Mouse (Mus musculus): ENCODE measurements around the gene Sppl2b. TPM values are rescaled to one million over a fixed set of nuclear protein-coding genes. Genes with fewer than 3 reads are reported as not detected.

The Sppl2b gene
- total and polyA plus RNA-seq, 3 experiments, result 52.0 to 65.9 TPM; not detected in 1

DNA sequence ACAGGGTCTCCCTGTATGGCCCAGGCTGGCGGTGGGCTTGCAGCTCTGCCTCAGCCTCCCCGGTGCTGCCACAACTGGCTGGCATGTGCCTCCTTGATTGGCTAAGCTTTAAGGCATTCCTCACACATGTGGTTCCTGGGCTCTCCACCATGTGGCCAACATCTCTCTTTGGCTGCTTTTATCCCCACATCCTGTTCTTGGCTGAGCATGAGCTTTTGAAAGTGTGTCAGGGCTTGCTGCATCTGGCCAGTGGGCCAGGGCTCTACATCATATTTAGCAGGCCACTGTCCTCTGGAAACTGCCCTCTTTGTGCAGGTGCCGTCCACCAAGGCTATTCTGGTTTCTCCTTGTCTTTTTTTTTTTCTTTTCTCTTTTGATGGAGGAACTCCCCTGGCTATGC is 1.2 kb downstream of the Sppl2b start:
- Histone ChIP-seq H3K79me2 (ENCODE audit: control insufficient read depth, insufficient read depth, low read length, poor library complexity) (peaks cover 64% of the 10 kb centered on the region), H3K36me3 (ENCODE audit: control insufficient read depth in 1 of 2, insufficient read depth in 2 of 2, low read length in 2 of 2) (peaks cover 2 to 31% of the 10 kb centered on the region in 2 experiments; a peak in 2 of 4 replicates), H3K27ac (ENCODE audit: control insufficient read depth, low read depth, low read length) (peak overlapping the region; percentile 37), H3K9me3 (replicated peaks; ENCODE audit: insufficient read depth, low read length) (no peaks in the 10 kb centered on the region), H3K27me3 (ENCODE audit: control insufficient read depth in 1 of 2, insufficient read depth in 2 of 2, low read length in 2 of 2) (no peaks in the 10 kb centered on the region), H3K4me1 (ENCODE audit: control insufficient read depth in 1 of 2, insufficient read depth in 2 of 2, low read length in 2 of 2) (peaks cover 19 to 43% of the 10 kb centered on the region in 2 experiments), H3K4me3 (ENCODE audit: control insufficient read depth in 1 of 2, insufficient read depth in 1 of 2, low read depth in 2 of 2, low read length in 2 of 2) (peak overlapping the region; percentile 90 to 98), H3K9ac (ENCODE audit: control insufficient read depth, low read depth, low read length, poor library complexity, severe bottlenecking) (peak overlapping the region; percentile 83)
- TF ChIP-seq CTCF (IDR thresholded peaks at IDR 0.05 in 2 of 3, conservative IDR thresholded peaks at IDR 0.05 in 1 of 3; ENCODE audit: control insufficient read depth in 1 of 3, insufficient read depth in 1 of 3, low read depth in 2 of 3, low read length in 3 of 3, poor library complexity in 1 of 3, severe bottlenecking in 1 of 3) (peak in 1 of 3 experiments; percentile 17; a peak in 1 of 6 replicates), UBTF (IDR thresholded peaks at IDR 0.05; ENCODE audit: borderline replicate concordance, insufficient read depth, low read depth, low read length) (0 out of 2 replicates have a peak, but pooled peaks have one; percentile 45), RAD21 (IDR thresholded peaks at IDR 0.05; ENCODE audit: low read depth, low read length) (no peak), MXI1 (IDR thresholded peaks at IDR 0.05; ENCODE audit: low read depth, low read length) (peak; percentile 85), MYC (IDR thresholded peaks at IDR 0.05; ENCODE audit: low read depth, low read length) (peak; percentile 84), ELF1 (IDR thresholded peaks at IDR 0.05; ENCODE audit: low read depth, low read length) (no peak), MAX (IDR thresholded peaks at IDR 0.05; ENCODE audit: low read length) (peak; percentile 90), POLR2AphosphoS2 (IDR thresholded peaks at IDR 0.05; ENCODE audit: low read length) (no peak), USF1 (IDR thresholded peaks at IDR 0.05; ENCODE audit: low read depth, low read length) (peak; percentile 25; the same call in 1 of the 2 replicates)
- peak; percentile 74 for DNase-seq (ENCODE audit: low read depth, low spot score)

DNA sequence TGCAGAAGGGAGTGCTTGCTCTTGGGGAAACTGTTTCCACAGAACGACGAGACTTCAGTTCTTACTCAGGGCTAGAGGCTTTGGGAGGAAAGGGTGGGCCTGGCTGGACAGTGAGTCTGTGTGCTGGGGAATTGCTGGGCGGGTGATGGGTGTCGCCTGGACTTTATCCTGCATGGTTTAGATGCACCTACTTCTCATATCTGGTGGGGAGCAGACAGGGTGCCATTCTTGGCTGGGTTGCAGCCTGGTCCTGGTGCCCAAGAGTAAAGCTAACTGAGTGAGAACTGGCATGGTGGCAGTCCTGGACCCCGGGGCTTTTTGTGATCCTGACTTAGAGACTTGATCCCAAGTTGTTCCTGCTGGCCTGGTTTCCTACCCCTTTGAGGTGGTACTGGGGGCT is 1.8 kb downstream of the Sppl2b start:
- H3K9ac ChIP-seq (ENCODE audit: control insufficient read depth, low read depth, low read length, poor library complexity, severe bottlenecking), result peak overlapping the region; percentile 83
- TF ChIP-seq ZC3H11A (IDR thresholded peaks at IDR 0.05; ENCODE audit: low read depth, low read length) (no peak), TAL1 (IDR thresholded peaks at IDR 0.05; ENCODE audit: low read length) (peak; percentile 22; the same call in 1 of the 2 replicates)
- peaks cover 64% of the 10 kb centered on the region for H3K79me2 ChIP-seq (ENCODE audit: control insufficient read depth, insufficient read depth, low read length, poor library complexity)
- H3K4me1 ChIP-seq (ENCODE audit: control insufficient read depth in 1 of 2, insufficient read depth in 2 of 2, low read length in 2 of 2), result peaks cover 19 to 43% of the 10 kb centered on the region in 2 experiments
- no peaks in the 10 kb centered on the region for H3K9me3 ChIP-seq (replicated peaks; ENCODE audit: insufficient read depth, low read length)
- H3K36me3 ChIP-seq (ENCODE audit: control insufficient read depth in 1 of 2, insufficient read depth in 2 of 2, low read length in 2 of 2), result peaks cover 2 to 31% of the 10 kb centered on the region in 2 experiments; a peak in 3 of 4 replicates
- DNase-seq (ENCODE audit: low read depth, low spot score), result no peak
- no peaks in the 10 kb centered on the region for H3K27me3 ChIP-seq (ENCODE audit: control insufficient read depth in 1 of 2, insufficient read depth in 2 of 2, low read length in 2 of 2)
- H3K27ac ChIP-seq (ENCODE audit: control insufficient read depth, low read depth, low read length), result peak overlapping the region; percentile 71
- H3K4me3 ChIP-seq (ENCODE audit: control insufficient read depth in 1 of 2, insufficient read depth in 1 of 2, low read depth in 2 of 2, low read length in 2 of 2), result no peak overlapping the region

- Histone ChIP-seq H3K9me3 (replicated peaks; ENCODE audit: insufficient read depth, low read length) (no peaks in the 10 kb centered on the region), H3K79me2 (ENCODE audit: control insufficient read depth, insufficient read depth, low read length, poor library complexity) (peaks cover 64% of the 10 kb centered on the region), H3K36me3 (ENCODE audit: control insufficient read depth in 1 of 2, insufficient read depth in 2 of 2, low read length in 2 of 2) (peaks cover 2 to 31% of the 10 kb centered on the region in 2 experiments; a peak in 3 of 4 replicates), H3K27me3 (ENCODE audit: control insufficient read depth in 1 of 2, insufficient read depth in 2 of 2, low read length in 2 of 2) (no peaks in the 10 kb centered on the region), H3K9ac (ENCODE audit: control insufficient read depth, low read depth, low read length, poor library complexity, severe bottlenecking) (peak overlapping the region; percentile 83), H3K27ac (ENCODE audit: control insufficient read depth, low read depth, low read length) (peak overlapping the region; percentile 71), H3K4me3 (ENCODE audit: control insufficient read depth in 1 of 2, insufficient read depth in 1 of 2, low read depth in 2 of 2, low read length in 2 of 2) (no peak overlapping the region; a peak in 1 of 4 replicates), H3K4me1 (ENCODE audit: control insufficient read depth in 1 of 2, insufficient read depth in 2 of 2, low read length in 2 of 2) (peaks cover 19 to 43% of the 10 kb centered on the region in 2 experiments)
- TF ChIP-seq USF2 (IDR thresholded peaks at IDR 0.05; ENCODE audit: borderline replicate concordance in 1 of 2, insufficient read depth in 1 of 2, low read depth in 1 of 2, low read length in 2 of 2) (no peak), ZKSCAN1 (IDR thresholded peaks at IDR 0.05; ENCODE audit: low read depth, low read length) (no peak), POLR2AphosphoS5 (IDR thresholded peaks at IDR 0.05; ENCODE audit: borderline replicate concordance, low read depth, low read length) (no peak), UBTF (IDR thresholded peaks at IDR 0.05; ENCODE audit: borderline replicate concordance, insufficient read depth, low read depth, low read length) (no peak), JUND (IDR thresholded peaks at IDR 0.05; ENCODE audit: low read depth, low read length) (no peak), NELFE (IDR thresholded peaks at IDR 0.05; ENCODE audit: low read depth, low read length) (no peak), ETS1 (IDR thresholded peaks at IDR 0.05; ENCODE audit: low read depth, low read length) (no peak), POLR2A (IDR thresholded peaks at IDR 0.05; ENCODE audit: control insufficient read depth in 1 of 2, insufficient read depth in 1 of 2, low read depth in 1 of 2, low read length in 2 of 2, poor library complexity in 1 of 2) (no peak), ELF1 (IDR thresholded peaks at IDR 0.05; ENCODE audit: low read depth, low read length) (no peak), MAZ (IDR thresholded peaks at IDR 0.05; ENCODE audit: low read depth, low read length) (no peak), MYC (IDR thresholded peaks at IDR 0.05; ENCODE audit: low read depth, low read length) (no peak), MXI1 (IDR thresholded peaks at IDR 0.05; ENCODE audit: low read depth, low read length) (no peak), ZMIZ1 (IDR thresholded peaks at IDR 0.05; ENCODE audit: low read depth, low read length) (no peak), KAT2A (conservative IDR thresholded peaks at IDR 0.05; ENCODE audit: low read depth, low read length) (no peak), SMC3 (IDR thresholded peaks at IDR 0.05; ENCODE audit: low read depth, low read length) (no peak), CTCF (IDR thresholded peaks at IDR 0.05 in 2 of 3, conservative IDR thresholded peaks at IDR 0.05 in 1 of 3; ENCODE audit: control insufficient read depth in 1 of 3, insufficient read depth in 1 of 3, low read depth in 2 of 3, low read length in 3 of 3, poor library complexity in 1 of 3, severe bottlenecking in 1 of 3) (no peak), MAFK (IDR thresholded peaks at IDR 0.05; ENCODE audit: borderline replicate concordance, low read depth, low read length) (no peak)
- DNase-seq (ENCODE audit: low read depth, low spot score), result no peak
Measured at GRCm38 (mm10) chr10:80857386-80857785, 2.3 kb downstream of the Sppl2b start.

Measured in MEL (cell line).